Mouse (Mus musculus): ENCODE measurements around the gene March4. TPM values are rescaled to one million over a fixed set of nuclear protein-coding genes. Genes with fewer than 3 reads are reported as not detected.
A peak's percentile ranks its signal among the peaks of the same experiment; 100 is the strongest.

The March4 gene
- polyA plus RNA-seq, 1 experiment: 0.01 TPM

DNA sequence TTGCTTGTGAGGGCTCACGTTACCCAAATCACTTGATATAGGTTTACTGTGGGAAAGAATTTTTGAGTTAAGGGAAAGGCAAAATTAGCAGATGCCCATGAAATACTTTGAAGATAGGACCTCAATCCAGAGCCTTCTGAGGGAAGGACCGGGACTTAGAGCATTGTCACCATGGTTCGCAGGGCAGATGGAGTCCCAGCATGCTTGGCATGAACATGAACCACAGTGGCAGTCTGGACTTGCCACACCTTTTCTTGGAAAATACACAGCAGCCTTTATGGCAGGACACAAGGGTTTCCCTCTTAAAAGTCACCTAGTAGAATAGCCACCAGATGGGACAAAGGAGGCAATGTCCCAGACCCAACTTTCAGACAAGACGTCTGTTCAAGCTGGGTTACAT lies 114.6 kb downstream of the March4 start:
- no peak overlapping the region for H3K4me3 ChIP-seq
- H3ac ChIP-seq (ENCODE audit: control insufficient read depth, insufficient read length): no peak overlapping the region
- H3K79me2 ChIP-seq (ENCODE audit: control insufficient read depth, insufficient read depth): no peaks in the 10 kb centered on the region
- H3K36me3 ChIP-seq (ENCODE audit: control insufficient read depth, insufficient read depth): no peaks in the 10 kb centered on the region
- H3K27me3 ChIP-seq (ENCODE audit: control insufficient read depth, insufficient read depth, insufficient read length): no peaks in the 10 kb centered on the region
- TF ChIP-seq POLR2AphosphoS2 (IDR thresholded peaks at IDR 0.05; ENCODE audit: insufficient read length, low read depth) (no peak), E2F4 (IDR thresholded peaks at IDR 0.05; ENCODE audit: insufficient read depth) (no peak), MYOG (IDR thresholded peaks at IDR 0.05; ENCODE audit: control insufficient read depth in 1 of 3, insufficient read depth in 1 of 3, insufficient read length in 2 of 3, low read depth in 2 of 3) (no peak), CEBPB (IDR thresholded peaks at IDR 0.05; ENCODE audit: insufficient read depth, poor library complexity, severe bottlenecking) (no peak), MYOD1 (IDR thresholded peaks at IDR 0.05; ENCODE audit: control insufficient read depth in 1 of 3, insufficient read length in 2 of 3, low read depth in 2 of 3) (no peak), TCF3 (IDR thresholded peaks at IDR 0.05; ENCODE audit: insufficient read length, low read depth) (no peak), REST (IDR thresholded peaks at IDR 0.05; ENCODE audit: insufficient read depth, insufficient read length) (no peak), MAX (IDR thresholded peaks at IDR 0.05; ENCODE audit: low read depth) (no peak), POLR2A (IDR thresholded peaks at IDR 0.05; ENCODE audit: insufficient read length, low read depth) (no peak), SRF (IDR thresholded peaks at IDR 0.05; ENCODE audit: control insufficient read depth, insufficient read length, low read depth) (no peak), USF1 (IDR thresholded peaks at IDR 0.05; ENCODE audit: low read depth) (no peak), TCF12 (IDR thresholded peaks at IDR 0.05; ENCODE audit: insufficient read depth, poor library complexity, severe bottlenecking) (no peak)
- no peak overlapping the region for H3K4me2 ChIP-seq (ENCODE audit: low read depth)

DNA sequence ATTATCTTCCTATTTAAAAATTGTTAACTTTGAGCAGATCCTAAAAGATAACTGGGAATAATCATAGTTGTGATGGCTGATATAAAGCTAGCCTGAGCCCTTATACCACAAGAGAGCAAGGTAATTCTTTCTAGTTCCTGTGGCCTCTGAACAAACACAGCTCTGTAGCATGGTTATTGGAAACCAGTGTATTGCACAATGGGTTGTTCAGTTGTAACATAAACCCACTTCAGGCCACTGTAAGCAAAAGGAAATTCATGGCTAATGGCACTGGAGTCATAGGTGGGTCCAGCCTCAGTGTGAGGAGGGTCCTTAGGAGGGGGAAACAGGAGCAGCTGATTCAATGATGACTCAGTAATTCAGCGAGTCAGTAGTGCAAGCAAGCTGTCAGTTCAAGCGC lies 116.5 kb downstream of the March4 start:
- Histone ChIP-seq H3ac (ENCODE audit: control insufficient read depth, insufficient read length) (no peak overlapping the region), H3K79me2 (ENCODE audit: control insufficient read depth, insufficient read depth) (no peaks in the 10 kb centered on the region), H3K36me3 (ENCODE audit: control insufficient read depth, insufficient read depth) (no peaks in the 10 kb centered on the region), H3K4me3 (no peak overlapping the region), H3K27me3 (ENCODE audit: control insufficient read depth, insufficient read depth, insufficient read length) (no peaks in the 10 kb centered on the region), H3K4me2 (ENCODE audit: low read depth) (no peak overlapping the region)
- no peak for TF ChIP-seq USF1 (IDR thresholded peaks at IDR 0.05; ENCODE audit: low read depth)
- no peak for TF ChIP-seq MAX (IDR thresholded peaks at IDR 0.05; ENCODE audit: low read depth)
- no peak for TF ChIP-seq POLR2A (IDR thresholded peaks at IDR 0.05; ENCODE audit: insufficient read length, low read depth)
- TF ChIP-seq MYOD1 (IDR thresholded peaks at IDR 0.05; ENCODE audit: control insufficient read depth in 1 of 3, insufficient read length in 2 of 3, low read depth in 2 of 3): no peak
- TF ChIP-seq CEBPB (IDR thresholded peaks at IDR 0.05; ENCODE audit: insufficient read depth, poor library complexity, severe bottlenecking): 0 out of 2 replicates have a peak, but pooled peaks have one; percentile 39

DNA sequence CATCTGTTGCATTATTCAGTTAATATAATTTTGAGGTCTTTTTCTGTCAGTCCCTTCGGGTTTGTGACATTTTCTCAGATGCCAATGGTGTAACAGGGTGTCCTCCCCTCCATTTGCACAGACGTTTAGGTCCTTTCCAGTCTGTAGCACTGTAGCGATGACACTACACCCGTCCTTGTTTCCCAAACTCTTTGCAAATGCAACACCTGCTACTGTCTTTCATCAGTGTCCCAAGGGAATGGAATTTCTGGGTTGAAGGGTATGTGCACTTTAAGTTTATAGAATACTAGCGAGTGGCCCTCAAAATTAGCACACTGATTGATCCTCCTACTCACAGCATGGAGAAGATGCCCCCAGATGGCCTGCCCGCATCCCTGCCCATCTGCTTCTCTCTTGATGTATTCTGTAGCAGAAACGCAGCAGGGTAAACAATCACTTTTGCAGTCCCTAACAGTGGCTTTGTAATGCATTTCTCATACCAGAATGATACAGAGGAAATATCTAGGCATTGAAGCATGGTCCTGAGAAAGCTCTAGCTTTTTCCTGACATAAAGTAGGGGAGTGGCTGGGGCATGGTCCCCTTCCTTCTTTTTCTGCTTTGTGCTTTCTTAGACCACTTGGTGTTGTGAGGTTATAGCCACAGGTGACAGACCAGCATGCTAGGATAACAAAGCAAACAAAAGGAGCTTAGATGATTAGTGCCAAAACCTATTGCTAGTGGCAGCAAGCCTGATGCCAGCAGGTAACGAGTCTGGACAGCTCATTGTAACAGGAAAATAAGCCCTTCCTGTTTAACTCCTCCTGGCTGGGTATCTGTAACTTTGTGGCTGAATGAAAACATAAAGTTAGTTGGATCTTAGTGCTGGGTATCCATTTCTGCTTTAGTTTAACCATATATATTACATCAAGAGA lies 117.7 kb downstream of the March4 start:
- Histone ChIP-seq H3ac (ENCODE audit: control insufficient read depth, insufficient read length) (no peak overlapping the region), H3K4me3 (no peak overlapping the region), H3K79me2 (ENCODE audit: control insufficient read depth, insufficient read depth) (no peaks in the 10 kb centered on the region), H3K4me2 (ENCODE audit: low read depth) (no peak overlapping the region), H3K36me3 (ENCODE audit: control insufficient read depth, insufficient read depth) (no peaks in the 10 kb centered on the region), H3K27me3 (ENCODE audit: control insufficient read depth, insufficient read depth, insufficient read length) (no peaks in the 10 kb centered on the region)
- no peak for TF ChIP-seq TCF3 (IDR thresholded peaks at IDR 0.05; ENCODE audit: insufficient read length, low read depth)
- TF ChIP-seq MYOD1 (IDR thresholded peaks at IDR 0.05; ENCODE audit: control insufficient read depth in 1 of 3, insufficient read length in 2 of 3, low read depth in 2 of 3): peak in 2 of 3 experiments; percentile 62 to 77

DNA sequence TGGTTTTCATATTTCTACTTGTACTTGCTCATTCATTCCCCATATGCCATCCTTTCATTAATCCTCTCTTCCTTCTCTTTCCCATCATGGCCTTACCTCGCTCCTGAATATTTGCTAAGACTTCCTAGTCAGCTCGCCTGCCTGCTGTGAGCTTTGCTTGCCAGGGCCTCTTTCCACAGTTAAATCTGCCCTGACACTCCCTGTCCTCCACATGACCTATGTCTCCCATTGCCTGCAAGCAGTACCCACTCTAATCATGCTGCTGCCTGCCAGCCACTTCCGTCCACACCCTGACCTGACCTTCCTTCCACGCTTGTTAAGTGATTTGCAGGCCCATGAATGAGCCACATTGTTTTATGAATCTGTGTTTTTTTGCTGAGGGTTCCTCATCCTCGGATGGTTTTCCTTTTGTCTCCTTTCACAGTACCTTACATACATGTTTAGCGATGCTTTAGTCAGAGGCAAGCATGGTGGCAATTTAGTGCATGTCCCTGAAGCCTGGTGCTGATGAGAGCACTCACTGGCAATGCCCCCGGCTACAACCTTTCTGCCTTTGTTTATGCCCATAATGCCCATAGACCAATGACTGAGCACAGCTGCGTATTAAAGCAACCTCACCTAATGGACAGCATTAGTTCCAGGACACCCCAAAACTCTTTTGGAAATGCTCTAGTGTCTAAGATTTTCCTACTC lies 122.0 kb downstream of the March4 start:
- Histone ChIP-seq H3K27me3 (ENCODE audit: control insufficient read depth, insufficient read depth, insufficient read length) (no peaks in the 10 kb centered on the region), H3ac (ENCODE audit: control insufficient read depth, insufficient read length) (no peak overlapping the region), H3K4me2 (ENCODE audit: low read depth) (no peak overlapping the region), H3K36me3 (ENCODE audit: control insufficient read depth, insufficient read depth) (no peaks in the 10 kb centered on the region), H3K79me2 (ENCODE audit: control insufficient read depth, insufficient read depth) (no peaks in the 10 kb centered on the region), H3K4me3 (no peak overlapping the region)
- TF ChIP-seq MAX (IDR thresholded peaks at IDR 0.05; ENCODE audit: low read depth): no peak
- no peak for TF ChIP-seq REST (IDR thresholded peaks at IDR 0.05; ENCODE audit: insufficient read depth, insufficient read length)
- no peak for TF ChIP-seq CEBPB (IDR thresholded peaks at IDR 0.05; ENCODE audit: insufficient read depth, poor library complexity, severe bottlenecking)
- no peak for TF ChIP-seq MYOG (IDR thresholded peaks at IDR 0.05; ENCODE audit: control insufficient read depth in 1 of 3, insufficient read depth in 1 of 3, insufficient read length in 2 of 3, low read depth in 2 of 3)
- TF ChIP-seq POLR2AphosphoS2 (IDR thresholded peaks at IDR 0.05; ENCODE audit: insufficient read length, low read depth): no peak
- no peak for TF ChIP-seq MYOD1 (IDR thresholded peaks at IDR 0.05; ENCODE audit: control insufficient read depth in 1 of 3, insufficient read length in 2 of 3, low read depth in 2 of 3)
- no peak for TF ChIP-seq USF1 (IDR thresholded peaks at IDR 0.05; ENCODE audit: low read depth)
- TF ChIP-seq TCF12 (IDR thresholded peaks at IDR 0.05; ENCODE audit: insufficient read depth, poor library complexity, severe bottlenecking): no peak

DNA sequence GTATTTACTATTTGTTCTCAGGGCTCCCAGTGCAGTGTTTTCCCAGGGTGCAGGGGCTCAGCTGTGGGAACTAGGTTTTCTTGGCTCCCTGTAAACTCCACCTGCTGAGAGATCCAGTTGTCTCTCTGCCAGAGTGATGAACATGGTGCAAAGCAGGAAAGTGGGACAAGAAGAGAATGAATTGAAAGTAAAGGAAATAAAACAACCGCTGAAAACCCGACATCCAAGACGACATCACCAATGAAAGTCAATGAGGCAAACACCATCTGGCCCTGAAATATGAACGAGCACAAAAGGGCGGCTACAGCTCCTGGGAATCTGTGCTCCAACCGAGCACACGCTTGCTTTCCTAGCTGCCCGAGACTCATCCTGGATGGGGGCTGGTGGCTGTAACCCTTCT lies 122.6 kb downstream of the March4 start:
- Histone ChIP-seq H3K79me2 (ENCODE audit: control insufficient read depth, insufficient read depth) (no peaks in the 10 kb centered on the region), H3K27me3 (ENCODE audit: control insufficient read depth, insufficient read depth, insufficient read length) (no peaks in the 10 kb centered on the region)
- TF ChIP-seq POLR2A (IDR thresholded peaks at IDR 0.05; ENCODE audit: insufficient read length, low read depth) (no peak), MAX (IDR thresholded peaks at IDR 0.05; ENCODE audit: low read depth) (no peak), CEBPB (IDR thresholded peaks at IDR 0.05; ENCODE audit: insufficient read depth, poor library complexity, severe bottlenecking) (no peak), TCF12 (IDR thresholded peaks at IDR 0.05; ENCODE audit: insufficient read depth, poor library complexity, severe bottlenecking) (no peak), REST (IDR thresholded peaks at IDR 0.05; ENCODE audit: insufficient read depth, insufficient read length) (no peak), TCF3 (IDR thresholded peaks at IDR 0.05; ENCODE audit: insufficient read length, low read depth) (no peak), SRF (IDR thresholded peaks at IDR 0.05; ENCODE audit: control insufficient read depth, insufficient read length, low read depth) (no peak), MYOG (IDR thresholded peaks at IDR 0.05; ENCODE audit: control insufficient read depth in 1 of 3, insufficient read depth in 1 of 3, insufficient read length in 2 of 3, low read depth in 2 of 3) (no peak), POLR2AphosphoS2 (IDR thresholded peaks at IDR 0.05; ENCODE audit: insufficient read length, low read depth) (no peak), MYOD1 (IDR thresholded peaks at IDR 0.05; ENCODE audit: control insufficient read depth in 1 of 3, insufficient read length in 2 of 3, low read depth in 2 of 3) (no peak), E2F4 (IDR thresholded peaks at IDR 0.05; ENCODE audit: insufficient read depth) (no peak), USF1 (IDR thresholded peaks at IDR 0.05; ENCODE audit: low read depth) (no peak)

More for the DNA sequence above, 122.6 kb downstream of the March4 start:
- Histone ChIP-seq H3K4me2 (ENCODE audit: low read depth) (no peak overlapping the region), H3K4me3 (no peak overlapping the region), H3K36me3 (ENCODE audit: control insufficient read depth, insufficient read depth) (no peaks in the 10 kb centered on the region), H3ac (ENCODE audit: control insufficient read depth, insufficient read length) (no peak overlapping the region)

Measured in myocyte (in vitro differentiated cells).